Mouse (Mus musculus) thymus, adult 2 months (tissue): Measurements from ENCODE around the gene Rgs3.

ENCODE experiments used
- CTCF ChIP-seq: fragments of 200-500 bp; IDR thresholded peaks from 2 replicates; pipeline ENCODE4 v1.5.1; 2012; ENCODE audit warnings: mild to moderate bottlenecking, control low read depth, low read length, moderate library complexity, borderline replicate concordance; ENCODE audit not compliant: control insufficient read depth, poor library complexity, insufficient read depth; ENCODE audit errors: extremely low read depth
- POLR2A ChIP-seq: fragments of 200-500 bp; IDR thresholded peaks from 2 replicates; pipeline ENCODE4 v1.6.1; 2012; ENCODE audit warnings: mild to moderate bottlenecking, low read length, control low read depth, moderate library complexity; ENCODE audit not compliant: control insufficient read depth, poor library complexity, insufficient read depth; ENCODE audit errors: extremely low read depth

DNA sequence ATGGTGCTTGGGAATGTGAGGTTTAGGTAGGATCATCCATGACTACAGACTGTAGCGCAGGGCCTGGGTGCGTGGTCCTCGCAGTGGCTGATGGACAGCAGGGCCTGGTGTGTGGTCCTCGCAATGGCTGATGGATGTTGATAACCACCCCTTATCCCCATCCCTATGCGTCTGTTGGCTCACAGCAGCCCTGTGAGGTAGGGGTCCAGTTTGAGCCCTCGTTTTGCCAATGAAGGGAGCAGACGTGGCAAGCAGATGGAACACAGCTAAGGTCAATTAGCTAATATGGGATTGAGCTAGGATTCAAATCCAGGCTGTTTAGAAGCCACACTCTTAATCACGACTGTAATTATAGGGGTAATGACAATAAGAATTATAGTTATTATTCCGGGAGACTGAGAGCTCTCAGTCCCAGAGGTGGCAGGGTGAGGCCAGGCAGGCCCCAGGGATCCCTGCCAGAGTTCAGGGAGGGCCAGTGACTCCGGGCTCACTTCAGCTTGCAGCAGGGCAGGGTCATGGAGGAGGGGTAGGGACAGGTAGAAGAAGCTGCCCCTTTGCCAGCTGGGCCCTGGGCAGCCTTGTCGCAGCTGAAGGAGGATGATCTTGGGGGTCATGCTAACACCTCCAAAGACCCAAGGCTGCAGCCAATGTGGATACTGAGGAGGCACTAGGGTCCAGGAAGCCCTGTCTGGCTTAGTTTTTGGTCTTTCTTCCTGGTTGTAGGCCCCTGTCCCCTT lies 135.2 kb downstream of the Rgs3 start:
- TF ChIP-seq CTCF (no peak), POLR2A (no peak)
